Mouse (Mus musculus): Measurements from ENCODE around the gene Skp2.

DNA sequence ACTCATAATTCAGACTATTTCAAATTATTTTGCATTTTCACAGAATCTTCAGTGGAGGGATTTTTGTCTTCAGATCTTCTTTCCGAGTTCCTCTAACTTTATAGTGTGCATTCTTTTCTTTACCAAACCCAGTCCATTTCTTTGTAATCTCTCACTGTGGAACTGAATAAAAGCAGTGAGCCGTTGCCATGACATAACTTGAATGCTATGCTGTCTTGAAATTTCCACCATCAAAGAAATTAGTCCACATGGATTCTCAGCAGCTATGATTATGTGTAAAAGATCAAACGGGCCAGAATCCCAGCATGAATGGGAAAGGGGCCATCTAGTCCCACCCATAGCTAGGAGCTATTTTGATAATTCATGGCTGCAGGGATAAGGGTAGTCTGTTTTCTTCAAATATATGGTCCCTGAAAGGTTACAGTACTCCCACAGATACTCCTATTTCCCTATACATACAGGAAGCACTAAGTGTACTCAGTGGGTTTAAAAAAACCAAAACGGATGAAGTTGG, 7.4 kb upstream of the Skp2 start:
- no peak for TF ChIP-seq CTCF (IDR thresholded peaks at IDR 0.05; ENCODE audit: low read depth)
- no peak for TF ChIP-seq EP300 (IDR thresholded peaks at IDR 0.05; ENCODE audit: low read depth)
